Mouse (Mus musculus) stomach, embryonic 15.5 days (tissue): ENCODE data around the gene Spata3. TPM values are rescaled to one million over a fixed set of nuclear protein-coding genes. Genes with fewer than 3 reads are reported as not detected.

Source experiments
- ATAC-seq: fragments of 200-750 bp; cut with Nextera tagmentation; 2 replicates; pipeline ENCODE4 v1.8.0; 2017; ENCODE audit warnings: low read depth, moderate number of reproducible peaks, moderate TSS enrichment; ENCODE audit not compliant: insufficient read depth, low FRiP score
- H3K27ac ChIP-seq: fragments of 300-500 bp; sonication (generic); 2 replicates; pipeline ENCODE4 v1.5.1; 2015; ENCODE audit warnings: mild to moderate bottlenecking, inconsistent platforms
- H3K27me3 ChIP-seq: fragments of 300-500 bp; sonication (generic); replicated peaks from 2 replicates; pipeline ENCODE4 v1.6.1; 2015; ENCODE audit warnings: inconsistent platforms
- H3K36me3 ChIP-seq: fragments of 300-500 bp; sonication (generic); 2 replicates; pipeline ENCODE4 v1.6.1; 2015; ENCODE audit warnings: inconsistent platforms
- H3K4me1 ChIP-seq: fragments of 300-500 bp; sonication (generic); 2 replicates; pipeline ENCODE4 v1.6.1; 2015; ENCODE audit warnings: inconsistent platforms
- H3K4me2 ChIP-seq: fragments of 300-500 bp; sonication (generic); 2 replicates; pipeline ENCODE4 v1.6.1; 2015; ENCODE audit warnings: mild to moderate bottlenecking, inconsistent platforms
- H3K4me3 ChIP-seq: fragments of 300-500 bp; sonication (generic); replicated peaks from 2 replicates; pipeline ENCODE4 v1.5.1; 2015; ENCODE audit warnings: inconsistent platforms
- H3K9ac ChIP-seq: fragments of 300-500 bp; sonication (generic); 2 replicates; pipeline ENCODE4 v1.6.1; 2015; ENCODE audit warnings: inconsistent platforms
- H3K9me3 ChIP-seq: fragments of 300-500 bp; sonication (generic); 2 replicates; pipeline ENCODE4 v1.6.1; 2016; ENCODE audit warnings: inconsistent platforms
- WGBS: fragments of 180-500 bp; shearing (Covaris S2); methylation state at CpG from one replicate; pipeline ENCODE4 v1.1.7; 2015; 5-methylcytosine and 5-hydroxymethylcytosine counted together
- polyA plus RNA-seq: library from polyadenylated mRNA; unstranded; fragments of >200 nt; fragmentation: Nextera tagmentation; extraction: Ambion mirVana; gene quantifications from 2 replicates; pipeline ENCODE4 v1.2.1, GENCODE M21; 2015

Gene Spata3
- polyA plus RNA-seq, 1 experiment from 2014 or later, result not detected

DNA sequence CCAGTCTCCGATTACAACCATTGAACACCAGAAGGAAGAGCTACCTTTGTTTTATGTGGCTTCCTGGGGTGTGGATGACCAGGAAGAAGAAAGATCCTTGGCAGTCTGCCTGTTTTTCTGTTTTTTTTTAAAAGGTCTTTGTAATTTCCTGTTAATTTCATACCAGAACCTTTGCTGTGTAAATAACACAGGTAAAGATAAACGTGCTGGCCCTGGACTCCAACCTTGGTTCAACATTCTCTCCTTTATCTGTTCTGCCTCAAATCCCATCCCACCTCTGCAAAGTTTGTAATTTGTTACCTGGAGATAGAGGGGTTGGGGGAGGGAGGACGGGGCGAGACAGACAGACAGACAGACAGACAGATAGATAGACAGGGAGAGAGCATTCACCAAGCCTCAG is 23.5 kb downstream of the Spata3 start:
- Histone ChIP-seq H3K9ac (no peak overlapping the region), H3K27me3 (peaks cover 16% of the 10 kb centered on the region), H3K36me3 (no peaks in the 10 kb centered on the region), H3K9me3 (no peaks in the 10 kb centered on the region), H3K4me2 (no peak overlapping the region), H3K4me3 (no peak overlapping the region), H3K4me1 (peaks cover 2% of the 10 kb centered on the region; the same call in 1 of the 2 replicates), H3K27ac (peak overlapping the region; percentile 12; the same call in 1 of the 2 replicates)
- 56% methylated on average over 4 of the region's 4 CpGs for WGBS
- ATAC-seq, result peak; percentile 77; the same call in 1 of the 2 replicates

DNA sequence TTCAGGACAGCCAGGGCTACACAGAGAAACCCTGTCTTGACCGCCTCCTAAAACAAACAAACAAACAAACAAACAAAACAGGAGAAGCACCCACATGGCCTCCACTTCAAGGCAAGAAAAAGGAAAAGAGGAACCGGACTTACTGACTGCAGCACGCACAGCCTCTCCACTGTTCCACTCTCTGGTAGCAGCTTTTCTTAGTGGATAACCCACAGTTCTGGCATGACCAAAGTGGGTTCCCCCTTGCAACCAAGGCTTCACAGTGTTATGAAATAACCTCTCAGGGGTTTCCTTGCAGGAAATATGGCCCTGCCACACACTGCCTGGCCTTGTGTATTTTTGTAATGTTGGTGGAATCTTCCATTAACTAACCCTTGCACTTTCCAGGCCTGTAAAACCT is 24.2 kb downstream of the Spata3 start:
- no peak for ATAC-seq
- H3K27me3 ChIP-seq, result peaks cover 22% of the 10 kb centered on the region
- H3K9ac ChIP-seq, result no peak overlapping the region
- H3K4me3 ChIP-seq, result no peak overlapping the region
- no peaks in the 10 kb centered on the region for H3K9me3 ChIP-seq
- H3K4me2 ChIP-seq, result no peak overlapping the region
- WGBS, result 82% methylated on average over 3 of the region's 3 CpGs
- no peaks in the 10 kb centered on the region for H3K36me3 ChIP-seq
- H3K27ac ChIP-seq, result no peak overlapping the region
- peaks cover 2% of the 10 kb centered on the region; the same call in 1 of the 2 replicates for H3K4me1 ChIP-seq

- Histone ChIP-seq H3K27me3 (peaks cover 43% of the 10 kb centered on the region), H3K27ac (no peak overlapping the region), H3K4me1 (peaks cover 3% of the 10 kb centered on the region), H3K36me3 (no peaks in the 10 kb centered on the region), H3K9me3 (no peaks in the 10 kb centered on the region), H3K4me3 (no peak overlapping the region), H3K4me2 (peak overlapping the region; percentile 96; the same call in 1 of the 2 replicates), H3K9ac (no peak overlapping the region)
- WGBS, result 66% methylated on average over 4 of the region's 4 CpGs
- no peak for ATAC-seq
Observed at GRCm38 (mm10) chr1:86045056-86045455, 28.4 kb downstream of the Spata3 start.

DNA sequence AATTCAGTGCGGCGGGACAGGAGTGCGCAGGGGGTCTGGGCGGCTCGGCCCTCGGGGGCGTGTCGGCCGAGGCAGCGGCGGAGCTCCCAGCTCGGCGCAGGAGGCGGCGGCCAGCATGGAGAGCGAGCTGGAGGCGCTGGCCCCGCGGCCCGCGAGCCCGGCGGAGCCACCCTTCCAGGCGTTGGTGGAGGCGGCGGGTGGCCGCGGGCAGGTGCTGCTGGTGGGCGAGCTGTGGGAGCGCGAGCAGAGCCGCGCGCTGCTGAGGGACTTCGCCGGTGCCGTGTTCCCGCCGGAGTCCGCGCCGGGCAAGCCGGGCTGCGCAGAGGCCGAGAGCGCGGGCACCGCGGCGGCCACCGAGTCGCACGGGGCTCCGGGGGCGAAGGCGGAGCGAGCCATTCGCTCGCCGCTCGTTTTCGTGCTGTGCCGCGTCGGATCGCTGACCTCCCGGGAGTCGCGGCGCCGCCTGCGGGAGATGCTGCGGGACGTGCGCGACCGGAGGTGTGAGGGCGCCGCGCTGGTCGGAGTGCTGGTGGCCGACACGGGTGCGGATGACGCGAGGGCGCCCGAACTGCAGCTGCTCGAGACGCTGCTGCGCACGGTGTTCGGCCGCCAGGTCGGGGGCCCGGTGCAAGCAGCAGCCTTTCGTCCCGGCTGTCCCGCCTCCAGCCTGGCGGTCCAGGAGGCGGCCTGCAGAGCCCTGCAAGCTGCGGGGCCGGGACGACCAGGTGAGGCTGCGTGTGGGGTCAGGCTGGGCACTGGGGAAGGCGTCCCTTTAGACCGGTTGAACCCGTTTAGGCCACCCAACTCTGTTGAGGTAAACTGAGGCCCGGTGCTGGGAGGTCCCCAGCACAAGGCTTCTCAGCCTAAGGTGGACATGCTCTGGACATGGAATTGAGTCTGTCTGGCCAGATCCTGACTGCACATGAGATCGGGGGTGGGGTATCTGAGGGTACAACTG is 29.5 kb downstream of the Spata3 start, which contains the start of gene 2810459M11Rik:
2810459M11Rik (plus strand) TSS at position 16 of the 958 bp plus-strand sequence.
- no peaks in the 10 kb centered on the region for H3K9me3 ChIP-seq
- peak; percentile 59 for ATAC-seq
- no peaks in the 10 kb centered on the region for H3K36me3 ChIP-seq
- H3K9ac ChIP-seq, result peak within 1 kb of the TSS; percentile 37; the same call in 1 of the 2 replicates
- under 1% methylated on average over 110 of the region's 110 CpGs for WGBS
- H3K27me3 ChIP-seq, result peaks cover 43% of the 10 kb centered on the region
- H3K4me2 ChIP-seq, result peak within 1 kb of the TSS; percentile 96
- H3K4me3 ChIP-seq, result peak within 1 kb of the TSS; percentile 57
- H3K27ac ChIP-seq, result no peak within 1 kb of the TSS
- peaks cover 3% of the 10 kb centered on the region for H3K4me1 ChIP-seq

GRCm38 (mm10) chr1:86046833-86047563 is 30.4 kb downstream of the Spata3 start:
- H3K9ac ChIP-seq, result no peak overlapping the region
- H3K27ac ChIP-seq, result no peak overlapping the region
- ATAC-seq, result 0 out of 2 replicates have a peak, but pooled peaks have one; percentile 2
- peaks cover 3% of the 10 kb centered on the region for H3K4me1 ChIP-seq
- H3K4me2 ChIP-seq, result peak overlapping the region; percentile 96
- H3K9me3 ChIP-seq, result no peaks in the 10 kb centered on the region
- WGBS, result 10% methylated on average over 24 of the region's 24 CpGs
- peak overlapping the region; percentile 57 for H3K4me3 ChIP-seq
- peaks cover 43% of the 10 kb centered on the region for H3K27me3 ChIP-seq
- H3K36me3 ChIP-seq, result no peaks in the 10 kb centered on the region

GRCm38 (mm10) chr1:86048231-86048630 is 31.6 kb downstream of the Spata3 start:
- Histone ChIP-seq H3K4me2 (no peak overlapping the region), H3K27ac (no peak overlapping the region), H3K4me1 (peaks cover 3% of the 10 kb centered on the region), H3K9ac (no peak overlapping the region), H3K36me3 (no peaks in the 10 kb centered on the region), H3K4me3 (no peak overlapping the region), H3K27me3 (peaks cover 43% of the 10 kb centered on the region), H3K9me3 (no peaks in the 10 kb centered on the region)
- 75% methylated on average over 4 of the region's 4 CpGs for WGBS
- no peak for ATAC-seq

DNA sequence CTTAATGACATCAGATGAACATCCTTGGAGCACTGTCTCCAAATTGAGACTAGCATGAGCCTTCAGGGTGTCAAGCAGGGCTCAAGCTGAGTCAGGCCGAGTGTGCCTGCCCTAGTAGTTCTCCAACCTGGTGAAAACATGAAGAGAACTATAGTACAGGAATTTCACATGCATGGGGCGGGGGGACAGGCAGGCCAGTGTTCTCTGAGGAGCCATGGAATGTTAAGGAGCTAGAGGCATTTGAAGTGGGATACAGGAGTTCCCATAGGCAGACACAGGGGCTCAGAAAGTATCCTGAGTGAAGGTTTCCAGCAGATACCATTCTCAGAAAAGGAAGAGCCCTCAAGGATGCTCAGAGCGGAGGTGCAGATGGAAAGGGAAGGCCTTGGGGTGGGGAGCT is 32.1 kb downstream of the Spata3 start:
- Histone ChIP-seq H3K9ac (no peak overlapping the region), H3K4me3 (no peak overlapping the region), H3K4me1 (peaks cover 3% of the 10 kb centered on the region), H3K9me3 (no peaks in the 10 kb centered on the region), H3K4me2 (no peak overlapping the region), H3K27ac (no peak overlapping the region), H3K27me3 (peaks cover 41% of the 10 kb centered on the region), H3K36me3 (no peaks in the 10 kb centered on the region)
- WGBS, result 81% methylated on average over 3 of the region's 3 CpGs
- ATAC-seq, result no peak

DNA sequence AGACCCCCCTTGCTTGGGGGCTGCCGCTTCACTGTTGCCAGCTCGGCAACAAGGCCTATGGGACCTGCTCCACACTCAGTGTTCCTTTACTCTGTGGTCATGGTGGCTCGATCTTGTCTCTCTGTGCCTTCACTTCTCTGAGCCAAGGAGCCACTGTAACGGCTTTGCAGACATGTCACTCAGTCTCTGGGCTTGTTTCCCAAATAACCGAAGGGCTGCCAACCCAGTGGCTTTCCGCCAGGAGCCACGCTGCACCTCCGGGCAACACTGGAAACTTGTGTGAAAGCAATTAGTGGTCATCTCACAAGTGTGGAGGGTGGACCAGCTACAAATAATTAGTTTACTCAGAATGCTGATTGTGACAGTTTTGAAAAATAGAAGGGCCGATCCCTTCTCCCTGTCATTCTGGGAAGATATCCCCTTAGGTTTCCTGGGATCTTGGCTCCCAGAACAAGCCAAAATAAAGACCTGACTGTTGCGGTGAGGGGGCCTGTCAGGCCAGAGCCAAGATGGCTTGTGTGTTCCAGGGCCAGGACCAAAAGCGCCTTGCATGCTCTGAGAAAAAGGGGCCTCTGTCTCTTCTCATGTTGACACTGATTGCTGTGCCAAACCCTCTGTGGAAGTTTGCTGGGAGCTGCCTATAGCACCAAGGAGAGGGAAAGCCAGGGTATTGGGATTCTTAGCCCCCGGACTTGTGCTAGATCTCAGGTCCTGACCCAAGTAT is 36.7 kb downstream of the Spata3 start:
- ATAC-seq, result no peak
- H3K4me3 ChIP-seq, result no peak overlapping the region

DNA sequence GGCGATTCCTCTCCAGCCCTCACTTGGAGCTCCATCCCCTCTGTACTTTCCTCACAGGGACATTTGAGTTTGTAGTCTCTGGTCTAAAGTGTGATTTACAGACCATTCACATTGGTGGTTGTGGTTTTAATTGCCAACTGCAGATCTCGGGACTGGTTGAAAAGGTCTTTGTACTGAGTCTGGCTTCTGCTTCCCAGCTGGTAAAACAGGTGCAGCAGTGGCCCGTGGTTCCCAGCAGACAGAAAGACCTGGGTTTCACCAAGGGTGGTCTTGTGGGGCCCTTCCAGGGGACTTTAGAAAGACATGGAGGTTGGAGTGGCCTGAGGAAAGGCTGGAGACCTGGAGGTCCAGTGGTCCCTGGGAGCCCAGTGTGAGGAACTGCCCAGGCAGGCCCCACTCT is 38.3 kb downstream of the Spata3 start:
- 50% methylated on average over 3 of the region's 3 CpGs for WGBS
- Histone ChIP-seq H3K27ac (no peak overlapping the region), H3K4me3 (no peak overlapping the region), H3K4me1 (0 out of 2 replicates have a peak, but pooled peaks cover 2% of the 10 kb centered on the region), H3K4me2 (no peak overlapping the region), H3K27me3 (no peaks in the 10 kb centered on the region), H3K9ac (no peak overlapping the region), H3K36me3 (no peaks in the 10 kb centered on the region), H3K9me3 (no peaks in the 10 kb centered on the region)
- no peak for ATAC-seq

More for the DNA sequence above, 36.7 kb downstream of the Spata3 start:
- H3K36me3 ChIP-seq, result no peaks in the 10 kb centered on the region
- H3K9me3 ChIP-seq, result no peaks in the 10 kb centered on the region
- H3K4me2 ChIP-seq, result no peak overlapping the region
- H3K27ac ChIP-seq, result no peak overlapping the region
- WGBS, result 74% methylated on average over 12 of the region's 12 CpGs
- H3K9ac ChIP-seq, result no peak overlapping the region
- H3K4me1 ChIP-seq, result 0 out of 2 replicates have a peak, but pooled peaks cover 2% of the 10 kb centered on the region
- peaks cover 6% of the 10 kb centered on the region; the same call in 1 of the 2 replicates for H3K27me3 ChIP-seq

GRCm38 (mm10) chr1:86056284-86056683 is 39.7 kb downstream of the Spata3 start:
- no peaks in the 10 kb centered on the region for H3K9me3 ChIP-seq
- H3K4me2 ChIP-seq, result no peak overlapping the region
- no peaks in the 10 kb centered on the region for H3K27me3 ChIP-seq
- H3K4me3 ChIP-seq, result no peak overlapping the region
- 77% methylated on average over 4 of the region's 4 CpGs for WGBS
- H3K27ac ChIP-seq, result peak overlapping the region; percentile 5; the same call in 1 of the 2 replicates
- ATAC-seq, result peak; percentile 58
- no peak overlapping the region for H3K9ac ChIP-seq
- H3K4me1 ChIP-seq, result 0 out of 2 replicates have a peak, but pooled peaks cover 2% of the 10 kb centered on the region
- no peaks in the 10 kb centered on the region for H3K36me3 ChIP-seq
